Mouse (Mus musculus) bone marrow, adult 2 months (tissue): ENCODE measurements around the gene Anxa8.

Source experiments
- CTCF ChIP-seq: fragments of 200-500 bp; IDR thresholded peaks from 2 replicates; pipeline ENCODE4 v1.5.1; 2011; ENCODE audit warnings: low read length, control low read depth; ENCODE audit not compliant: control insufficient read depth, insufficient read depth
- POLR2A ChIP-seq: fragments of 200-500 bp; IDR thresholded peaks from 2 replicates; pipeline ENCODE4 v1.6.1; 2011; ENCODE audit warnings: low read depth, mild to moderate bottlenecking, control low read depth, low read length, borderline replicate concordance; ENCODE audit not compliant: control insufficient read depth

DNA sequence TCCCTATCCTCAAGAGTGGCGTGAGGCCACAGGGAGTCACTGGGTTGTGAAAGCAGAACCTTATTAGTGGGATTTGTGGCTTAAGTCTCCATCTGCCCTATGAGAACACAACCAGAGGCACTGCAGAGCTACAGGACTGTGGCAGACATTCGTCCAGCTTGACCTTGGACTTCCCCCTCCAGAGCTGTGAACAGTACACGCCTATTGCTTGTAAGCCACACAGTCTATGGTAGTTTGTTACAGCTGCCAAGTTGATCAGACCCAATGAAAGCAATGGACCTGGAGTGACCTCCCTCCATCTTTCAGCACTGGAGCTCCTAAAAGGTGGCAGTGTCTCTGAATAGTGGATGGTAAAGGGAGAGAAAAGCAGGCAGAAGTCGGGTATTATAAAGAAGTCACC lies 7.5 kb upstream of the Anxa8 start:
- no peak for TF ChIP-seq POLR2A
- TF ChIP-seq CTCF, result no peak
